Comparison of ENCODE assay signal across 8 mouse cellular contexts in genomic region chr11:23013580-23014294, GRCm38 (mm10). TPM values are rescaled to one million over a fixed set of nuclear protein-coding genes. Genes with fewer than 3 reads are reported as not detected.
DNase-seq lines count a peak whose midpoint lies in the region; ATAC-seq and TF ChIP-seq lines count a peak whose summit lies in the region.

No protein-coding gene starts in this region.

- no peak overlapping the region for H3K9ac ChIP-seq in midbrain, postnatal 0 days (replicated peaks; ENCODE audit: low read length, poor library complexity, severe bottlenecking)
- H3K9ac ChIP-seq in midbrain, embryonic 15.5 days, result no peak overlapping the region
- H3K9ac ChIP-seq in stomach, embryonic 16.5 days (ENCODE audit: low read length), result no peak overlapping the region

- peak; percentile 31 for DNase-seq in embryo, embryonic 10 days (ENCODE audit: low spot score)
- DNase-seq in embryo, embryonic 9.5 days (ENCODE audit: extremely low spot score), result no peak
- no peak for DNase-seq in midbrain, postnatal 0 days (ENCODE audit: low spot score)
- DNase-seq in frontal cortex, adult 2 months (ENCODE audit: extremely low spot score in 1 of 2, low spot score in 1 of 2), result no peak
- DNase-seq in spleen, postnatal 4 days (ENCODE audit: low spot score in 2 of 2), result no peak

- no peaks in the 10 kb centered on the region for H3K9me3 ChIP-seq in midbrain, postnatal 0 days (ENCODE audit: low read length)
- H3K9me3 ChIP-seq in midbrain, embryonic 15.5 days, result no peaks in the 10 kb centered on the region
- H3K9me3 ChIP-seq in stomach, embryonic 16.5 days (replicated peaks; ENCODE audit: control insufficient read depth, low read length), result 0 out of 2 replicates have a peak, but pooled peaks cover 3% of the 10 kb centered on the region

- H3K36me3 ChIP-seq in midbrain, postnatal 0 days (ENCODE audit: insufficient read depth, low read length), result no peaks in the 10 kb centered on the region
- H3K36me3 ChIP-seq in midbrain, embryonic 15.5 days (replicated peaks), result no peaks in the 10 kb centered on the region
- no peaks in the 10 kb centered on the region for H3K36me3 ChIP-seq in stomach, embryonic 16.5 days (ENCODE audit: control insufficient read depth, insufficient read depth, low read length)

- H3K27ac ChIP-seq in midbrain, postnatal 0 days (ENCODE audit: low read depth, low read length), result no peak overlapping the region
- H3K27ac ChIP-seq in midbrain, embryonic 15.5 days, result no peak overlapping the region
- peak overlapping the region; percentile 40; the same call in 1 of the 2 replicates for H3K27ac ChIP-seq in stomach, embryonic 16.5 days (ENCODE audit: low read length)

- WGBS in midbrain, postnatal 0 days, result 90% methylated on average over 4 of the region's 4 CpGs
- WGBS in midbrain, embryonic 15.5 days, result 90% methylated on average over 4 of the region's 4 CpGs
- WGBS in stomach, embryonic 16.5 days, result 87% methylated on average over 4 of the region's 4 CpGs

- no peaks in the 10 kb centered on the region for H3K27me3 ChIP-seq in midbrain, postnatal 0 days (ENCODE audit: insufficient read depth, low read length)
- no peaks in the 10 kb centered on the region for H3K27me3 ChIP-seq in midbrain, embryonic 15.5 days (replicated peaks)
- no peaks in the 10 kb centered on the region for H3K27me3 ChIP-seq in stomach, embryonic 16.5 days (ENCODE audit: control insufficient read depth, insufficient read depth, low read length)

- TF ChIP-seq CTCF in midbrain, postnatal 0 days (IDR thresholded peaks at IDR 0.05), result peak; percentile 52

- no peak overlapping the region for H3K4me3 ChIP-seq in midbrain, postnatal 0 days (ENCODE audit: low read depth, low read length)
- H3K4me3 ChIP-seq in midbrain, embryonic 15.5 days, result no peak overlapping the region
- no peak overlapping the region for H3K4me3 ChIP-seq in stomach, embryonic 16.5 days (replicated peaks; ENCODE audit: low read length)

- no peak for ATAC-seq in midbrain, postnatal 0 days (ENCODE audit: low FRiP score)
- no peak for ATAC-seq in midbrain, embryonic 15.5 days (replicated peaks)
- peak; percentile 60; the same call in 1 of the 2 replicates for ATAC-seq in erythroid progenitor cell, adult 5-6 weeks (replicated peaks; ENCODE audit: low FRiP score, poor library complexity, severe bottlenecking)
- ATAC-seq in stomach, embryonic 16.5 days (ENCODE audit: insufficient read depth, low FRiP score), result no peak

- H3K4me2 ChIP-seq in midbrain, postnatal 0 days (ENCODE audit: low read depth, low read length, poor library complexity, severe bottlenecking), result no peak overlapping the region
- H3K4me2 ChIP-seq in midbrain, embryonic 15.5 days, result no peak overlapping the region
- no peak overlapping the region for H3K4me2 ChIP-seq in stomach, embryonic 16.5 days (ENCODE audit: low read depth, low read length)

- H3K4me1 ChIP-seq in midbrain, postnatal 0 days (ENCODE audit: insufficient read depth, low read length), result no peaks in the 10 kb centered on the region
- H3K4me1 ChIP-seq in midbrain, embryonic 15.5 days, result no peaks in the 10 kb centered on the region; the same call in none of the 2 replicates
- no peaks in the 10 kb centered on the region for H3K4me1 ChIP-seq in stomach, embryonic 16.5 days (ENCODE audit: control insufficient read depth, insufficient read depth, low read length)

RNA-seq across cellular contexts. Expression of gene Fam161a, which starts 6.4 kb away (rescaled TPM):
- total RNA-seq in midbrain, postnatal 0 days (2014; rRNA removed), result 4.6 and 5.4 TPM in 2 replicates
- 4.2 and 6.1 TPM in 2 replicates for polyA plus RNA-seq in midbrain, postnatal 0 days (2015; fragmentation: Nextera tagmentation; extraction: Ambion mirVana)
- 4.0 and 5.6 TPM in 2 replicates for polyA plus RNA-seq in midbrain, embryonic 15.5 days (2015; fragmentation: Nextera tagmentation; extraction: Ambion mirVana)
- 8.0 and 29.9 TPM in 2 replicates for total RNA-seq in erythroid progenitor cell, adult 5-6 weeks (2015; ENCODE audit: low replicate concordance)
- 6.8 and 19.2 TPM in 2 replicates for total RNA-seq in erythroid progenitor cell, adult 5-6 weeks (2017; ENCODE audit: low replicate concordance)
- 3.8 and 4.2 TPM in 2 replicates for polyA plus RNA-seq in stomach, embryonic 16.5 days (2015; fragmentation: Nextera tagmentation; extraction: Ambion mirVana)
- 4.1 and 4.5 TPM in 2 replicates for polyA plus RNA-seq in frontal cortex, adult 2 months (2012; rRNA removed)

RNA-seq across cellular contexts. Expression of gene Cct4, which starts 23.4 kb away (rescaled TPM):
- 139 and 213 TPM in 2 replicates for total RNA-seq in midbrain, postnatal 0 days (2014; rRNA removed)
- polyA plus RNA-seq in midbrain, postnatal 0 days (2015; fragmentation: Nextera tagmentation; extraction: Ambion mirVana), result 227 and 230 TPM in 2 replicates
- polyA plus RNA-seq in midbrain, embryonic 15.5 days (2015; fragmentation: Nextera tagmentation; extraction: Ambion mirVana), result 269 and 275 TPM in 2 replicates
- 104 and 114 TPM in 2 replicates for total RNA-seq in erythroid progenitor cell, adult 5-6 weeks (2015; ENCODE audit: low replicate concordance)
- 71.1 and 77.6 TPM in 2 replicates for total RNA-seq in erythroid progenitor cell, adult 5-6 weeks (2017; ENCODE audit: low replicate concordance)
- polyA plus RNA-seq in stomach, embryonic 16.5 days (2015; fragmentation: Nextera tagmentation; extraction: Ambion mirVana), result 226 and 230 TPM in 2 replicates
- 63.7 and 77.8 TPM in 2 replicates for polyA plus RNA-seq in frontal cortex, adult 2 months (2012; rRNA removed)

RNA-seq across cellular contexts. Expression of gene Commd1, which starts 31.6 kb away (rescaled TPM):
- 20.3 and 23.5 TPM in 2 replicates for total RNA-seq in midbrain, postnatal 0 days (2014; rRNA removed)
- 218 and 221 TPM in 2 replicates for polyA plus RNA-seq in midbrain, postnatal 0 days (2015; fragmentation: Nextera tagmentation; extraction: Ambion mirVana)
- polyA plus RNA-seq in midbrain, embryonic 15.5 days (2015; fragmentation: Nextera tagmentation; extraction: Ambion mirVana), result 241 and 245 TPM in 2 replicates
- total RNA-seq in erythroid progenitor cell, adult 5-6 weeks (2015; ENCODE audit: low replicate concordance), result 38.1 and 66.7 TPM in 2 replicates
- 30.7 and 36.3 TPM in 2 replicates for total RNA-seq in erythroid progenitor cell, adult 5-6 weeks (2017; ENCODE audit: low replicate concordance)
- polyA plus RNA-seq in stomach, embryonic 16.5 days (2015; fragmentation: Nextera tagmentation; extraction: Ambion mirVana), result 324 and 371 TPM in 2 replicates
- 39.1 and 46.5 TPM in 2 replicates for polyA plus RNA-seq in frontal cortex, adult 2 months (2012; rRNA removed)

RNA-seq across cellular contexts. Expression of gene Gm28048, which starts 31.8 kb away (rescaled TPM):
- 2.5 TPM in 1 of 2 replicates, not detected in the other for total RNA-seq in midbrain, postnatal 0 days (2014; rRNA removed)
- polyA plus RNA-seq in midbrain, postnatal 0 days (2015; fragmentation: Nextera tagmentation; extraction: Ambion mirVana), result 2.7 and 3.3 TPM in 2 replicates
- polyA plus RNA-seq in midbrain, embryonic 15.5 days (2015; fragmentation: Nextera tagmentation; extraction: Ambion mirVana), result 2.6 and 3.6 TPM in 2 replicates
- total RNA-seq in erythroid progenitor cell, adult 5-6 weeks (2015; ENCODE audit: low replicate concordance), result 13.0 and 16.9 TPM in 2 replicates
- 1.6 and 13.6 TPM in 2 replicates for total RNA-seq in erythroid progenitor cell, adult 5-6 weeks (2017; ENCODE audit: low replicate concordance)
- 14.5 and 17.9 TPM in 2 replicates for polyA plus RNA-seq in stomach, embryonic 16.5 days (2015; fragmentation: Nextera tagmentation; extraction: Ambion mirVana)
- polyA plus RNA-seq in frontal cortex, adult 2 months (2012; rRNA removed), result 3.8 and 6.4 TPM in 2 replicates

RNA-seq across cellular contexts. Expression of gene Zrsr1, which starts 41.9 kb away (rescaled TPM):
- total RNA-seq in midbrain, postnatal 0 days (2014; rRNA removed), result 21.2 and 23.6 TPM in 2 replicates
- polyA plus RNA-seq in midbrain, postnatal 0 days (2015; fragmentation: Nextera tagmentation; extraction: Ambion mirVana), result 7.1 and 8.4 TPM in 2 replicates
- polyA plus RNA-seq in midbrain, embryonic 15.5 days (2015; fragmentation: Nextera tagmentation; extraction: Ambion mirVana), result 7.0 and 7.6 TPM in 2 replicates
- 27.4 and 31.0 TPM in 2 replicates for total RNA-seq in erythroid progenitor cell, adult 5-6 weeks (2015; ENCODE audit: low replicate concordance)
- total RNA-seq in erythroid progenitor cell, adult 5-6 weeks (2017; ENCODE audit: low replicate concordance), result 48.4 and 75.7 TPM in 2 replicates
- 2.4 and 3.2 TPM in 2 replicates for polyA plus RNA-seq in stomach, embryonic 16.5 days (2015; fragmentation: Nextera tagmentation; extraction: Ambion mirVana)
- polyA plus RNA-seq in frontal cortex, adult 2 months (2012; rRNA removed), result 59.0 and 60.0 TPM in 2 replicates
